Mouse (Mus musculus) neural tube, embryonic 11.5 days (tissue): ENCODE results near the gene Klk1b9. TPM values are rescaled to one million over a fixed set of nuclear protein-coding genes. Genes with fewer than 3 reads are reported as not detected.
"Not testable (repeated sequence)": the region's sequence is repeated elsewhere in the genome, so short reads cannot be mapped to it uniquely, and the experiment has no call there.

Experiments
- ATAC-seq: fragments of 200-750 bp; cut with Nextera tagmentation; 2 replicates; pipeline ENCODE4 v1.8.0; 2017; ENCODE audit warnings: moderate number of reproducible peaks, mild to moderate bottlenecking, moderate TSS enrichment, moderate library complexity; ENCODE audit not compliant: insufficient read depth, low FRiP score, low TSS enrichment
- DNase-seq: peaks from one replicate; pipeline ENCODE4 v3.0.0-alpha.2; 2015; ENCODE audit warnings: low spot score
- H3K27ac ChIP-seq: fragments of 300-500 bp; sonication (generic); 2 replicates; pipeline ENCODE4 v1.5.1; 2014; ENCODE audit warnings: low read depth, mild to moderate bottlenecking, low read length
- H3K27me3 ChIP-seq: fragments of 300-500 bp; sonication (generic); 2 replicates; pipeline ENCODE4 v1.6.1; 2014; ENCODE audit warnings: mild to moderate bottlenecking, low read length, mixed read lengths; ENCODE audit not compliant: control insufficient read depth, insufficient read depth
- H3K36me3 ChIP-seq: fragments of 300-500 bp; sonication (generic); 2 replicates; pipeline ENCODE4 v1.6.1; 2014; ENCODE audit warnings: mild to moderate bottlenecking, low read length, moderate library complexity, mixed read lengths; ENCODE audit not compliant: control insufficient read depth, insufficient read depth
- H3K4me1 ChIP-seq: fragments of 300-500 bp; sonication (generic); 2 replicates; pipeline ENCODE4 v1.6.1; 2014; ENCODE audit warnings: low read length, mixed read lengths; ENCODE audit not compliant: control insufficient read depth, insufficient read depth
- H3K4me2 ChIP-seq: fragments of 300-500 bp; sonication (generic); 2 replicates; pipeline ENCODE4 v1.6.1; 2014; ENCODE audit warnings: low read depth, mild to moderate bottlenecking, moderate library complexity
- H3K4me3 ChIP-seq: fragments of 300-500 bp; sonication (generic); 2 replicates; pipeline ENCODE4 v1.5.1; 2014; ENCODE audit warnings: low read depth, low read length
- H3K9ac ChIP-seq: fragments of 300-500 bp; sonication (generic); 2 replicates; pipeline ENCODE4 v1.6.1; 2014; ENCODE audit warnings: mild to moderate bottlenecking, low read length
- H3K9me3 ChIP-seq: fragments of 300-500 bp; sonication (generic); 2 replicates; pipeline ENCODE4 v1.6.1; 2016; ENCODE audit warnings: low read length; ENCODE audit not compliant: control insufficient read depth
- WGBS: fragments of 180-500 bp; shearing (Covaris S2); extraction: QIAGEN DNeasy Blood & Tissue Kit; methylation state at CpG from one replicate; pipeline ENCODE4 v1.1.7; 2014; 5-methylcytosine and 5-hydroxymethylcytosine counted together
- polyA plus RNA-seq: library from polyadenylated mRNA; unstranded; fragments of >200 nt; fragmentation: Nextera tagmentation; extraction: Ambion mirVana; gene quantifications from 2 replicates; pipeline ENCODE4 v1.2.1, GENCODE M21; 2014

The Klk1b9 gene
- polyA plus RNA-seq, 1 experiment from 2014 or later: not detected

DNA sequence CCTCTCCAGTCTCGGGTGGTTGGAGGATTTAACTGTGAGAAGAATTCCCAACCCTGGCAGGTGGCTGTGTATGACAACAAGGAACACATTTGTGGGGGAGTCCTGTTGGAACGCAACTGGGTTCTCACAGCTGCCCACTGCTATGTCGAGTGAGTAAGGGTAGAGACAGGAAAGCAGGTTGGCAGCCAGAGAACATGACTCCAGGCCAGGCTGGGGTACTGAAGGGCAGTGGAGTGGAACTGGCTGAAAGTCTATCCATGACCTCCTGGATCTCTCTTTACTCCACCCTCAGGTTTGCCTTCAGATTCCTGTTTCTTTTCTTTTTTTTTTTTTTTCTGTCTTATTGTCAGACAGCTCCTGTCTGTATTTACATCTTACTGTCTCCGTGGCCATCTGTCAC is 23.2 kb upstream of the Klk1b9 start:
- 66% methylated on average over 4 of the region's 4 CpGs for WGBS
- Histone ChIP-seq H3K4me1 (no peaks in the 10 kb centered on the region), H3K4me3 (no peak overlapping the region), H3K4me2 (no peak overlapping the region), H3K9me3 (no peaks in the 10 kb centered on the region), H3K27ac (no peak overlapping the region), H3K9ac (no peak overlapping the region), H3K27me3 (no peaks in the 10 kb centered on the region), H3K36me3 (no peaks in the 10 kb centered on the region)
- no peak for ATAC-seq
- no peak for DNase-seq

DNA sequence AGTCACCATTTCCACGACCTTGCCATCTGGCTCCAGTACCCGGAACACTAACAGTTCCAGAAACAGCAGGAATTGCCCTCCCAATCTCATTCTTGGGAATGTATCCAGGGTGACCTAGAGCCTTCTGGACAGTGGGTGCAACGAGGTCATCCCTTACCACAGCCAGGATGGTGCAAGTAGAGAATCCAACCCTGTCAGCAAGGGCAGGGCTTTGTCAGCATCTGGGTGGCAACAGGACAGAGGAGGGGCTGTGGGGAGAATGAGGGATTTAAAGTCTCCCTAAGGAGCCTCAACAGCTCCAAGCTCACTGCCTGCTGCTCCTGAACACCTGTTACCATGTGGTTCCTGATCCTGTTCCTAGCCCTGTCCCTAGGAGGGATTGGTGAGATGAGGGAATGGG is 9.4 kb upstream of the Klk1b9 start, which contains the start of gene Klk1b1:
Gene Klk1b1 (plus strand): TSS at position 301 of the 400 bp plus-strand sequence.
- Histone ChIP-seq H3K27me3 (no peaks in the 10 kb centered on the region), H3K9ac (no peak within 1 kb of the TSS), H3K4me1 (no peaks in the 10 kb centered on the region), H3K4me2 (no peak within 1 kb of the TSS), H3K36me3 (no peaks in the 10 kb centered on the region), H3K4me3 (no peak within 1 kb of the TSS), H3K9me3 (no peaks in the 10 kb centered on the region), H3K27ac (no peak within 1 kb of the TSS)
- WGBS: 77% methylated on average over 3 of the region's 3 CpGs
- ATAC-seq: no peak
- DNase-seq: no peak

DNA sequence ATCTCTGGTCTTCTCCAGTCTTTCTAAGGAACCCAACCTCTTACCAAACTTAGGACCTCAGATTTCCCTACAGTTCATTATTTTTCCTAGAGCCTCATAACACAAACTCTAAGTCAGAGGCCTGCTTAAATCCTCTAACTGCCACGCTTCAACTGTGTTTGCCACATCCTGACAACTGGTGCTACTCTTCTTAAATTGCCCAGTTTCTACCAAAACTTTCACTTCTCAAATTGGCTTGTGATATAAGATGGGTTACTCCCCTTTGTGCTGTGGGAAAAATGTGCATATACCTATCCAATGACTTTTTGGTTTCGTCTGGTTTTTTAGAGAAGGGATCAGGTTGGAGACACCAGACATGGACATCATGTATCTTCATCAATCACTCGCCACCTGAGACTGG is 8.8 kb upstream of the Klk1b9 start:
- WGBS: 87% methylated on average over 3 of the region's 3 CpGs
- DNase-seq: no peak
- Histone ChIP-seq H3K4me2 (no peak overlapping the region), H3K9me3 (no peaks in the 10 kb centered on the region), H3K36me3 (no peaks in the 10 kb centered on the region), H3K4me3 (no peak overlapping the region), H3K9ac (no peak overlapping the region), H3K27ac (no peak overlapping the region), H3K27me3 (no peaks in the 10 kb centered on the region), H3K4me1 (no peaks in the 10 kb centered on the region)
- ATAC-seq: no peak

DNA sequence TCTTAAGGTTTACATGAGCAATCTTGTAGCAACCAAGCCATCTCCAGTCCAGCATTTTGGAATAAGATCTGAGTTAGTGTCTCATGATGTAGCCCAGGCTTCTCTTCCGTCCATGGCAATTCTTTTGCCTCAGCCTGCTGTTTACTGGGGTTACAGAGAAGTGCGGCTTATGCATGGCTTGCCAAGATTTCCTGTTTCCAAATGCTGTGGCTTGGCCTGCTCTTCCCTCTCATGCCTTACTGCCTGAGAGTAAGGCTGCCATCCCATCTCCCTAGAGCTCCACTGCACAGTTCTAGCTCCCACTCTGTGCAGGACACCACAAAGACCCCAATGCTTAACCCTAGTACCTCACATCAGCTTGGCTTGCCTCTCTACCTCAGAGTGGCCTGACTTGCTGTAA is 8.2 kb upstream of the Klk1b9 start:
- Histone ChIP-seq H3K36me3 (no peaks in the 10 kb centered on the region), H3K27me3 (no peaks in the 10 kb centered on the region), H3K9me3 (no peaks in the 10 kb centered on the region), H3K27ac (no peak overlapping the region), H3K4me2 (no peak overlapping the region), H3K9ac (no peak overlapping the region), H3K4me1 (no peaks in the 10 kb centered on the region), H3K4me3 (no peak overlapping the region)
- 80% methylated on average over 2 of the region's 2 CpGs for WGBS
- DNase-seq (no peak), ATAC-seq (no peak)

- Histone ChIP-seq H3K9me3 (no peaks in the 10 kb centered on the region), H3K27ac (no peak overlapping the region), H3K36me3 (no peaks in the 10 kb centered on the region), H3K9ac (no peak overlapping the region), H3K4me3 (no peak overlapping the region), H3K4me1 (no peaks in the 10 kb centered on the region), H3K27me3 (no peaks in the 10 kb centered on the region), H3K4me2 (no peak overlapping the region)
- ATAC-seq (no peak), DNase-seq (no peak)
Measured at GRCm38 (mm10) chr7:43985657-43986056, 9.8 kb downstream of the Klk1b9 start.

- H3K4me1 ChIP-seq, H3K9ac ChIP-seq, H3K4me2 ChIP-seq, DNase-seq, ATAC-seq, H3K4me3 ChIP-seq, H3K36me3 ChIP-seq, H3K9me3 ChIP-seq, H3K27ac ChIP-seq, H3K27me3 ChIP-seq: not testable (repeated sequence)
- WGBS: 93% methylated on average over 1 of the region's 1 CpGs
Measured at GRCm38 (mm10) chr7:43994821-43995220, 19.0 kb downstream of the Klk1b9 start.

GRCm38 (mm10) chr7:43995577-43995976 is 19.7 kb downstream of the Klk1b9 start, which contains the start of gene Klk1b11:
TSS of gene Klk1b11 (plus strand) at chr7:43995877.
- not testable (repeated sequence) for H3K9ac ChIP-seq, DNase-seq, H3K4me3 ChIP-seq, H3K27me3 ChIP-seq, ATAC-seq, H3K27ac ChIP-seq, H3K4me2 ChIP-seq, H3K4me1 ChIP-seq, H3K9me3 ChIP-seq, H3K36me3 ChIP-seq
- WGBS: 81% methylated on average over 4 of the region's 4 CpGs

DNA sequence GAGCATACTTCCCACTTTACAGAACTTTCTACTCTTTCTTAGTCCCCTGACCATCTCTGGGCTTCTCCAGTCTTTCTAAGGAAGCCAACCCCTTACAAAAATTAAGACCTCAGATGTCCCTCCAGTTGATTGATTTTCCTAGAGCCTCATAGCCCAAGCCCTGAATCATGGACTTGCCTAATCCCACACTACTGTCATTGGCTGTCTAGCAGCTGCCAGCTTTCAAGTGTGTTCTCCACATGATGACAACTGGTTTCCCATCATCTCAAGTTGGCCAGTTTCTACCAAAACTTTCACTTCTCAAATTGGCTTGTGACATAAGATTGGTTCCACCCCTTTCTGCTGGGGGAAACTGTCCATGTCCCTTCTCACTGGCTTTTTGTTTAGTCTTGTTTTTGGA is 29.0 kb downstream of the Klk1b9 start:
- ATAC-seq (no peak), DNase-seq (no peak)
- no peak overlapping the region for H3K4me2 ChIP-seq
- no peak overlapping the region for H3K4me3 ChIP-seq
- no peaks in the 10 kb centered on the region for H3K36me3 ChIP-seq
- no peak overlapping the region for H3K27ac ChIP-seq
- no peaks in the 10 kb centered on the region for H3K4me1 ChIP-seq
- H3K9ac ChIP-seq: no peak overlapping the region
- H3K9me3 ChIP-seq: no peaks in the 10 kb centered on the region
- H3K27me3 ChIP-seq: no peaks in the 10 kb centered on the region

DNA sequence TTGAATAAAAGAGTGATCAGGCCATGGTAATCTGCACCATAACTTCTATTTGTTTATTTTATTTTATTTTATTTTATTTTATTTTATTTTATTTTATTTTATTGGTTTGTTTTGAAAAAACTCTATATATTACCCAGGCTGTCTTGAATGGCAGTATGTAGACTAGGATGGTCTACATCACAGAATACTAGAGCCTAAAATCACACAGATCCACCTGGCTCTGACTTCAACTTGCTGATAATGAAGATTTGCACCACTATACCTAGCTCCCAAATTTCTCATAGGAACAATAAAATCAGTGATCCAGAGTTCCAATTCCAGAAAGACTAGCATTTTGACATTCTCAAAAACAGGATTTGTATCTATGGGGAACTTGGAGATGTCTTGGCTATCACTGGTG is 36.0 kb downstream of the Klk1b9 start, which contains the start of gene Klk1b26:
Gene Klk1b26 (plus strand): TSS at position 301 of the 400 bp plus-strand sequence.
- not testable (repeated sequence) for H3K4me1 ChIP-seq, H3K4me2 ChIP-seq, H3K9me3 ChIP-seq, H3K9ac ChIP-seq, H3K4me3 ChIP-seq, ATAC-seq, H3K36me3 ChIP-seq, H3K27me3 ChIP-seq, DNase-seq, H3K27ac ChIP-seq
